Mouse (Mus musculus): ENCODE data around the gene Erich4. TPM values are rescaled to one million over a fixed set of nuclear protein-coding genes. Genes with fewer than 3 reads are reported as not detected.

Erich4 gene
- total RNA-seq, 2 experiments from 2014 or later: not detected

- intact Hi-C loops (cut with DNase I): loop anchor here (2.0 kb wide), 1 partner anchor 33 kb away; the partner anchor contains the start of genes Bckdha and Exosc5
- DNase-seq: peak in 1 of 2 experiments; percentile 51
These were observed 10.0 kb upstream of the Erich4 start for GRCm38 (mm10) chr7:25625594-25626250.

GRCm38 (mm10) chr7:25624851-25625250 is 9.2 kb upstream of the Erich4 start:
- DNase-seq: peak; percentile 73 to 77
- intact Hi-C loops (cut with DNase I): no loop called here

GRCm38 (mm10) chr7:25623857-25624370 is 8.2 kb upstream of the Erich4 start:
- intact Hi-C loops (cut with DNase I): no loop called here
- no peak for DNase-seq

- DNase-seq: no peak
- intact Hi-C loops (cut with DNase I): no loop called here
These were observed 5.1 kb upstream of the Erich4 start for GRCm38 (mm10) chr7:25620751-25621150.

GRCm38 (mm10) chr7:25620101-25620500 is 4.4 kb upstream of the Erich4 start:
- intact Hi-C loops (cut with DNase I): no loop called here
- DNase-seq: no peak

- intact Hi-C loops (cut with DNase I): no loop called here
- no peak for DNase-seq
These were observed 4.0 kb upstream of the Erich4 start for GRCm38 (mm10) chr7:25619722-25619991.

GRCm38 (mm10) chr7:25618865-25619721 is 3.4 kb upstream of the Erich4 start, which contains the start of gene Dmac2:
Gene Dmac2 (plus strand): TSS chr7:25619414.
- intact Hi-C loops (cut with DNase I): no loop called here

GRCm38 (mm10) chr7:25617376-25618160 is 1.9 kb upstream of the Erich4 start:
- intact Hi-C loops (cut with DNase I): no loop called here
- DNase-seq: no peak

More at GRCm38 (mm10) chr7:25618865-25619721, 3.4 kb upstream of the Erich4 start, which contains the start of gene Dmac2:
- peak; percentile 95 to 96 for DNase-seq

- intact Hi-C loops (cut with DNase I): no loop called here
- DNase-seq: no peak
These were observed 624 bp downstream of the Erich4 start for GRCm38 (mm10) chr7:25614831-25615705.

GRCm38 (mm10) chr7:25614086-25614485 is 1.6 kb downstream of the Erich4 start:
- intact Hi-C loops (cut with DNase I): no loop called here
- DNase-seq: no peak

- DNase-seq: no peak
- intact Hi-C loops (cut with DNase I): no loop called here
These were observed 4.2 kb downstream of the Erich4 start for GRCm38 (mm10) chr7:25611501-25611900.

GRCm38 (mm10) chr7:25610056-25610455 is 5.6 kb downstream of the Erich4 start:
- no peak for DNase-seq
- intact Hi-C loops (cut with DNase I): no loop called here

- no peak for DNase-seq
- intact Hi-C loops (cut with DNase I): no loop called here
These were observed 8.5 kb downstream of the Erich4 start for GRCm38 (mm10) chr7:25607196-25607595.

- intact Hi-C loops (cut with DNase I): no loop called here
- DNase-seq: no peak
These were observed 9.0 kb downstream of the Erich4 start for GRCm38 (mm10) chr7:25606625-25607063.

GRCm38 (mm10) chr7:25601346-25601745 is 14.3 kb downstream of the Erich4 start:
- intact Hi-C loops (cut with DNase I): no loop called here
- no peak for DNase-seq

GRCm38 (mm10) chr7:25600666-25601065 is 15.0 kb downstream of the Erich4 start:
- intact Hi-C loops (cut with DNase I): no loop called here
- DNase-seq: no peak

- DNase-seq: peak; percentile 74 to 83
- intact Hi-C loops (cut with DNase I): loop anchor here (5.0 kb wide), 2 partner anchors 112 to 172 kb away; no protein-coding TSS in a partner anchor
These were observed 16.0 kb downstream of the Erich4 start for GRCm38 (mm10) chr7:25599663-25600062.

GRCm38 (mm10) chr7:25593859-25594258 is 21.8 kb downstream of the Erich4 start:
- no peak for DNase-seq
- intact Hi-C loops (cut with DNase I): no loop called here

GRCm38 (mm10) chr7:25591226-25591625 is 24.5 kb downstream of the Erich4 start:
- DNase-seq: no peak
- intact Hi-C loops (cut with DNase I): no loop called here
